Mouse (Mus musculus) lung, postnatal 0 days (tissue): ENCODE results near the gene Hapln2.

Source experiments
- CTCF ChIP-seq: IDR thresholded peaks from 2 replicates; pipeline ENCODE4 v1.5.1; 2016; ENCODE audit warnings: antibody characterized with exemption, mild to moderate bottlenecking
- EP300 ChIP-seq: IDR thresholded peaks from 2 replicates; pipeline ENCODE4 v1.6.1; 2016; ENCODE audit warnings: antibody characterized with exemption, mild to moderate bottlenecking, control low read depth

- TF ChIP-seq CTCF = no peak
- no peak for TF ChIP-seq EP300
Measured at GRCm38 (mm10) chr3:88073631-88074030, 46.2 kb upstream of the Hapln2 start.
